Mouse (Mus musculus) bone marrow macrophage, adult 2 months (primary cell): ENCODE results near the gene Csn1s2b.

ENCODE experiments used
- CTCF ChIP-seq: IDR thresholded peaks from 2 replicates; pipeline ENCODE4 v1.5.1; 2012; ENCODE audit warnings: low read depth, mild to moderate bottlenecking, low read length, moderate library complexity
- POLR2A ChIP-seq: IDR thresholded peaks from 2 replicates; pipeline ENCODE4 v1.6.1; 2012; ENCODE audit warnings: mild to moderate bottlenecking, low read depth, low read length, borderline replicate concordance

GRCm38 (mm10) chr5:87855136-87855716, 47.3 kb downstream of the Csn1s2b start:
- no peak for TF ChIP-seq CTCF
- no peak for TF ChIP-seq POLR2A
